Mouse (Mus musculus) kidney, adult 8-10 months (tissue): Measurements from ENCODE around the gene Glis1.

Experiments used
- DNase-seq, 2 experiments: peaks; one replicate each; pipeline ENCODE4 v3.0.0; 2022

Gene Glis1

DNA sequence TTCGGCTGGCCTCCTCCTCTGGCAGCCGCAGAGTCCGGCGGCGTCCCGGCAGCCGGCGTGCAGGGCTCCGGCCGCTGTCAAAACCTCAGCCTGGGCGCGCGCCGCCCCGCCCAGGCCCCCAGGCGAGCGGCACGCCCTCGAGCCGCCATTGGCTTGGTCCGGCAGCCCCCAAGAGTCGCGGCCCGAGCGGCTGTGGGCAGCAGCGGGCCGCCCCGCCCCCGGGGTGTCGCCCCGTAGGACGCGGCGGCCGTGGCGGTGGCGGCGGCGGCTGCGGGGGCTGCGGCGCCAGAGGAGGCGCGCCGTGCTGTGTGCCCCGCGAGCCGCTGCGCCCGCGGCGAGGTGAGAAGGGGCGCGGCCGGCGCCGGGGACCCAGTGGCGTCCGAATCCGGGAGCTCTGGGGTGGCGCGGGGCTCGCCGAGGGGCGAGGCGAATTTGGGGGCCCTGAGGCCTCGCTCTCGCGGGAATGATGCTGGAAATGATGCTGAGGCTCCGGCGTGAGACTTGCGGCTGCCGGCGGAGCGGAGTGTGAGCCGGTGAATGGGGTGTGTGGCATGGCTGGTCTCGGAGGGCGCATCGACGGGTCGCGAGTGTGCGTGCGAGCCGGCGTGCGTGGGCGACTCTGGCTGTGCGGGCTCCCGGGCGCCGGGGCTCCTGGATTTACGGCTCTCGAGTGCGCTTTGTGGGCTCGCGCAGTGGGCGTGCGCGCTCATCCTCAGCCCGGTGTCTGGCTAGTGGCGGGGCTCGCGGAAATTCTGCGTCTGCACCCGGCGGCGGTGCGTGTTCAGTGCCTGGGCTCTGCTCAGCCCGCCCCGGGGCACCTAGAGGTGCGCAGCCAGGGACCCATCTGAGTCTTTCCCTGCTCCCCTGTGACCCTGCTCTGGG is at the start of gene Glis1:
Glis1 (plus strand) TSS at position 236 of the 882 bp plus-strand sequence.
- DNase-seq, result peak; percentile 77 to 82

DNA sequence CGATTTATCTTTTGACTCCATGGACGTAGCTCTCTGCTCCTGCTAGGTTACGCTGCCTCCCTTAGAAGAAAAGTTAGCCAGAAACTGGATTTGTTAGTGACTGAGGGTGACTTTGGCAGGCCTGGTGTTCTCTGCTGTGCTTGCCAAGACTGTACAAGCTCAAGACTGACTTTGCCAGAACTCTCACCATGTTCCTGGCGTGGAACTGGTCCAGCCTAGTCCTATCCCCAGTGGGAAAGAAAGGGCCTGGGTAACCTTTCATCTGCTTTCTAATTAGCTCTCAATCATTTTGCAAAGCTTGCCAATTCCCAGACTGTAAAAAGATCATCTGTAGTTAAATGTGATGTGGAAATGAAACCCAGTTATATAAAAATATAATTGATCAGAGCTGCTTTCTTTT is 47.4 kb upstream of the Glis1 start:
- DNase-seq, result peak; percentile 42 to 53

- no peak for DNase-seq
Observed at GRCm38 (mm10) chr4:107387465-107387864, 46.9 kb upstream of the Glis1 start.

DNA sequence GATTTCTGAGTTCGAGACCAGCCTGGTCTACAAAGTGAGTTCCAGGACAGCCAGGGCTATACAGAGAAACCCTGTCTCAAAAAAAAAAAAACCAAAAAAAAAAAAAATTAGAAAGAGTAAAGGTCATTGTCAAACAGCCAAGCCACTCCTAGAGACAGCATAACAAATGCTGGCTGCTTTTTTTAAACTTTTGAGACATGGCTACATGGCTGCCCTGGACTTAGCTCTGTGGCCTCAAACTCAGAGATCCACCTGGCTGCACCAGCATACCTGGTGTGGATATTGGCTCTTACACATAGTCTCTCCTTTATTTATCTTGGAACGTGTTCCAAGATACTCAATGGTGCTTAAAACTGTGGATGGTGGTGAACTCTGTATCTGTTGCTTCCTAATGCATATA is 46.1 kb upstream of the Glis1 start:
- DNase-seq, result peak; percentile 41 to 72

DNA sequence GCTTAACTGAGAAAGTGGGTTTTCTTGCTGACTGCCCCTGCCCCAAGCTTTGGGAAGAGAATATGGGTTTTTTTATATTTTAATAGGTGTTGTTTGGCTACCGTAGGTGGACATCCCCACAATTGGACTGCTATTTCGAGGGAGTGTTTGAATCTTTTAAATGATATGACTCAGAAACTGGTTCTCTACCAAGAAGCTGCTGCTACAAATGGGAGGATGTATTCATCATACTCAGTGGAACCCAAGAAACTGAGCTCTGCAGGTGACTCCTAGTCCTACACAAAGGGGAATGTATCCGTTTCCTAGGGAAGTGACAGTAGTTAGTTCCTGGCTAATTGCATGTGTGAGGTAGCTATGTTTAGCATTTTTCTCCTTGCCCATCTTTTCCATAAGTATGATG is 45.0 kb upstream of the Glis1 start:
- no peak for DNase-seq

- no peak for DNase-seq
Observed at GRCm38 (mm10) chr4:107393771-107394170, 40.6 kb upstream of the Glis1 start.

DNA sequence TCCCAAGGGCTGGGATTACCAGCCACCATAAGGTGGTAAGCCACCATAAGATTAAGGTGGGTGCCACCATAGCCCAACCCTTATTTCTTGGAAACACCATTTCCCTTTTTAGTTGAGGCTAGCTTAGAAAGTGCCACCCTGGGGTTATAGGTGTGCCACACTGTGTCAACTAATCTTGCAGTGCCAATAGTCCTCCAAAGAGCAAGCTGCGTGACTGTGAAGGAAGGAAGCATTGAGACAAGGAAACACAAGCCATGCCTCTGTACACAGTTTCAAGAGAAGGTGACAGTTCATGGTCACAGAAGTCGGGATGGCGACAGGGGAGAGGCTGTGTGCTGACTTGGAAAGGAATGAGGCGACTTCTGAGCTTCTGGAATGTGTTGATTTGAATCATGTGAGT is 14.2 kb upstream of the Glis1 start:
- no peak for DNase-seq

DNA sequence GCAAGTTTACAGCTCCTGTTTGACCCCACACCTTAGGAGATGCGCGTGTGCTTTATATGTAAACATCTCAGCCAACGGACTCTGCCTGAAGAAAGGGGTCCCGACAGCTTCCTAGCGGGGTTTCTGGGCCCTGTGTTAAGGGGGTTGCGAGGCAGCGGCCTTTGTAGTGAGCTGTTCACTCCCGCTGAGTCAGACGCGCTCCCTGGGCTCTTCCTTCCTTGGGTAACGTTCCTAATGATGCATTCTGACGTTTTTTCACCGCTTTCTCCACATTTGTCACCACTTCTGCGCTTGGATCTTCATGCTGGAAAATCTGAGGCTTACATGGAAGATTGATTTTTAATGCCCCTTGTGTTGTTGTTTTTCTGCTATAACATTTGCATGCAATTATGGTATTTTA is 12.7 kb upstream of the Glis1 start:
- DNase-seq, result no peak

GRCm38 (mm10) chr4:107422176-107422575 is 12.2 kb upstream of the Glis1 start:
- DNase-seq, result peak; percentile 22 to 47

DNA sequence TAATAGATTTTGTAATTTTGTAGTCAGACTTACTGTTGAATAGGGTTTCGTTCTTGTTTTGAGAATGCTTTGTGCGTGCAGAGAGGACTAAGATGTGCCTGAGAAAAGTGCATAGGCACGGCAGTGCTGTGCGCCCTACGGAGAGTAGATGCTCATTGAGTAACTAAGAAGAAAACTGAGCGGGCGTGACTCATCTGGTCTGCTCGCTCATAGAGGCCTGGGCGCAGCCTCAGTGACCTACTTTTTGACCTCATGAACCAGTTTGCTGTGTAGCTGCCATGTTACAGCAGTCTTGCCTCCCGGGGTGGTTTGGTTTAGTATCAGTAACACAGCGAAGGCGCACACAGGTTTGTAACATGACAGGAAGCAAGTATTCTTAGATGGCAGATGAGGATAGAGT is 8.8 kb upstream of the Glis1 start:
- no peak for DNase-seq

DNA sequence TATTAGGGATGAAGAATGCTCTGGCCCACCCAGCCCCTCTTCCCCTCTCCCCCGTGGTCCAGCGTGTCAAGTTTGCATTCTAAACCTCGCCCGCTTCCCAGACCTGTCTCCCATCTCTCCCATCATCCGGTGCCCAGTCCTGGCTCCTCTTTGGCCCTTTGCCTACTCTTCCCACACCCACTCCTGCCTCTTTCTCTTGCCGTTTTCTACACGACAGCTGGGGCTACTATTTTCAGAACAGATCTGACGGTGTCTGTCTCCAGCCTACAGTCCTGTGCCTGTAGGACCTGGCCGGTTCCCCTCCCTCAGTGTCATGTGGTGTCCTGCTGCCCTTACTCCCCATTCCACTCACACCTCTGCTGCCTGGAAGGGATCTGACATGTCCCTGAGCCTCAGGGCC is 7.8 kb upstream of the Glis1 start:
- DNase-seq, result no peak

- no peak for DNase-seq
Observed at GRCm38 (mm10) chr4:107432717-107433116, 1.7 kb upstream of the Glis1 start.

DNA sequence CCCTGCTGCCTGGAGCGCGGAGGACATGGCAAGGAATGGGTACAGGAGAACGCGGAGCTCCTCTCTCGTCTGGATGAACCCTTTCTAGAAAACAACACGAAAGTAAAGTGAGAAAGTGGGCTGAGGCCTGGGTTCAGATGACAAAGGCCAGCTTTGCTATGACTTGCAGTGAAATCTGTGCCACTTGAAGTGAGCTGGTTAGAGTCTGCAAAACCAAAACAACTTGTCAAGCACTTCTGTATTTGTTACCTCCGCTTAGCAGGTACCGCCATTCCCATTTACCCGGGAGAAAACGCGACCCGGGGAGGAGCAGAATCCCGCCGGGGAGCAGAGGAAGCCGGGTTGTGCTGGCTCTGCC is 414 bp upstream of the Glis1 start:
- no peak for DNase-seq

GRCm38 (mm10) chr4:107435238-107435946 is 1.0 kb downstream of the Glis1 start:
- peak in 1 of 2 experiments; percentile 14 for DNase-seq

GRCm38 (mm10) chr4:107436476-107436875 is 2.1 kb downstream of the Glis1 start:
- peak; percentile 79 to 82 for DNase-seq

DNA sequence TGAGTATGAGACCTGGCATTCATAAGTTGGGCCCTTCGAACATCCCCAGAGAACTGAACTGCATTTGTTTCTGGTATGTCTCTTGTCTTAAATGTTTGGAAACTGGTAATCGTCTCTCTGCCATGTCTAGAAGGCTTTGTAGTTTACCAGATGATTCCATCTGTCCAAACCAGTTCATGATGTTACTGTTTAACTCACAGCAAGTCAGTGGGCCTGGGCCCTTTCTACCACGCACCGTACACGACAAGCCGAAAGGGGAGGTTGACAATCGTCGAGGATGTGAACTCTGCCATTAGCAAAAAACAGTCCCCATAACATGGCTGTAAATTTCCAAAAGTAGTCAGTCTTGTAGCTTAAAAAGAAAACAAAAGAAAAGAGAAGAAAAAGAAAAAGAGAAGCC is 4.3 kb downstream of the Glis1 start:
- DNase-seq, result peak in 1 of 2 experiments; percentile 29

GRCm38 (mm10) chr4:107440306-107440705 is 5.9 kb downstream of the Glis1 start:
- DNase-seq, result peak; percentile 70 to 72

GRCm38 (mm10) chr4:107442288-107442687 is 7.9 kb downstream of the Glis1 start:
- peak; percentile 78 to 81 for DNase-seq

- DNase-seq, result peak in 1 of 2 experiments; percentile 44
Observed at GRCm38 (mm10) chr4:107442891-107443483, 8.6 kb downstream of the Glis1 start.

DNA sequence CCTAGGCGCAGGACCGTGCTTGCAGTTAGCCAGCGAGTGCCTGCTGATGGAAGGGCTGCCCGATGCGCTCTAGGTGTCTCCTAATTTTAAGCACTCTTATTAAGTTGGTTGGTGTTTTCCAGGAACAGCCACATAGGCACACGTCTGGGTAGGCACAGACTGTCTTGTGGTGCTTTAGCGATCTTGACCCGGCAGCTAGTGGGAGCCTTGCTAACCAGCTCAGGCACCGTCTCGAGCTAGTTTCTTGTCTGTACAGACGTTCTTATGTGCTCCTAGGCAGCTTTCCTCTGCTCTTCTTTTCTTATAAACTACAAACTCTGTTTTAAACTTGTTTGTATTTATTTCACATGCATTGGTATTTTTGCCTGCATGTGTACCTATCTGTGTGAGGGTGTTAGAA is 9.2 kb downstream of the Glis1 start:
- no peak for DNase-seq

DNA sequence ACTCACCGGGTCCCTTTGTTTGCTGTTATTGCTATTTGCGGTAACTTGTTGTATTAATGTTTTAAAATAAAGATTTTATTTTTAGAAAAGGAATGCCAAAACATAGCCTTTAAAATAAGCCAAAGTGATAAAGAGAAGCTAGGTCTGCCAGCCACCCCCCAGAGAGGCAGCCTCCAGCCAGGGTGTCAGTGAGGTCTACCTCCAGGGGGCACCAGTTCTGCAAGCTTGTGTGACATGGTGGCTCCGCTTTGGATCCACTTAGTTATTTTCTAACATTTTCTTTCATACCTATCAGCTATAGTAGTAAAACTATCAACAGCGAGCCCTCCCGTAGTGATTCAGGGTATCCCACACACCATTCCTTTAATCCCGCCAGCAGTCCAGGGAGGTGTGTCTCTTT is 14.1 kb downstream of the Glis1 start:
- no peak for DNase-seq

GRCm38 (mm10) chr4:107449519-107449918 is 15.1 kb downstream of the Glis1 start:
- peak in 1 of 2 experiments; percentile 44 for DNase-seq

DNA sequence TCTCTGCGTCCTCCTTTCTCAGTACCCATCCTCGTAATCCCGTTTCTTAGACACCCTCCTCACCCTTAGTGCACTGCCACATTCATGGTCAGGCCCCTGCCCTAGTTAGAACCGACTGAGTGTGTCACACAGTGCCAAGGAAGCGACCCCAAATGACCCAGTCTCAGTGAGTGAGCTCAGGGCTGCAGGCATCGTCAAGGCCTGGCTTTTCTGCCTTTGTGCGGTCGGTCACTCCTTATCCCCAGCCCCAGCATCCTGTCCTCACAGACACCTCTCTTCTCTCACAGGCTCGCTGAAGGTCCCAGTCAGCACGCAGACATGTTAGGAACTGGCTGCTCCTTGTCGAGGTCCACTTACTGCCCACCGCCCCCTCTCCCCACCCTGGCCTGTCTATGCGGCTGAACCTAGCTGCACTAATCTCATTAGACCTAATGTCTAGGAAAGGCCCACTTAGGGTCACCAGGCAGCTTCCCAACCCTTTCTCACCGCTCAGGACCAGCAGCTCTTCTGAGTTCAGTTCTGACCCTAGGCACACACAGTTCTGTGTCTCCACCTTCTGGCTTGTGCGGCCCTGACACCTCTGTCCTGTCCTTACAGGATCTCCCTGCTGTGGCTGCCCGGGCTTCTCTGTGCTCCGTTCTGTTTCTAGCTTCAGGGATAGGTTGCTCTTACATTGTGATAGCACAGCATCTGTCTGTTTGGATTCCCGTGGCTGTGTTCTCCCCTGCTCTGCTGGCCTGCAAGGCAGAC is 18.1 kb downstream of the Glis1 start:
- peak in 1 of 2 experiments; percentile 33 for DNase-seq
